Mouse (Mus musculus) kidney, adult 2 months (tissue): Measurements from ENCODE around the gene Wbp2. TPM values are rescaled to one million over a fixed set of nuclear protein-coding genes. Genes with fewer than 3 reads are reported as not detected.
A peak's percentile ranks its signal among the peaks of the same experiment; 100 is the strongest.

Source experiments
- DNase-seq: peaks from one replicate; pipeline ENCODE4 v3.0.0; 2021
- H3K27ac ChIP-seq: fragments of 200-500 bp; 2 replicates; pipeline ENCODE4 v1.5.1; 2012; ENCODE audit warnings: low read depth, low read length, control low read depth, inconsistent platforms; ENCODE audit not compliant: insufficient read depth
- H3K27me3 ChIP-seq: fragments of 200-500 bp; replicated peaks from 2 replicates; pipeline ENCODE4 v1.6.1; 2012; ENCODE audit warnings: mild to moderate bottlenecking, moderate library complexity, low read length, inconsistent platforms; ENCODE audit not compliant: control insufficient read depth, insufficient read depth
- H3K36me3 ChIP-seq: fragments of 200-500 bp; 2 replicates; pipeline ENCODE4 v1.6.1; 2012; ENCODE audit warnings: mild to moderate bottlenecking, moderate library complexity, low read length, inconsistent platforms; ENCODE audit not compliant: control insufficient read depth, insufficient read depth
- H3K4me1 ChIP-seq: fragments of 200-500 bp; 2 replicates; pipeline ENCODE4 v1.6.1; 2011; ENCODE audit warnings: low read length; ENCODE audit not compliant: control insufficient read depth, insufficient read depth
- H3K4me3 ChIP-seq: fragments of 200-500 bp; 2 replicates; pipeline ENCODE4 v1.5.1; 2011; ENCODE audit warnings: mild to moderate bottlenecking, low read depth, low read length, control low read depth; ENCODE audit not compliant: insufficient read depth
- CTCF ChIP-seq: fragments of 200-500 bp; conservative IDR thresholded peaks from 2 replicates; pipeline ENCODE4 v1.5.1; 2011; ENCODE audit warnings: low read depth, mild to moderate bottlenecking, control low read depth, low read length, moderate library complexity, mixed read lengths; ENCODE audit not compliant: insufficient read depth, insufficient read length
- POLR2A ChIP-seq: fragments of 200-500 bp; IDR thresholded peaks from one replicate; pipeline ENCODE4 v1.6.1; 2011; ENCODE audit warnings: low read depth, low read length, control low read depth
- WGBS: fragments of 180-500 bp; shearing (Covaris S2); methylation state at CpG from one replicate; pipeline ENCODE4 v1.1.7; 2018; 5-methylcytosine and 5-hydroxymethylcytosine counted together
- polyA plus RNA-seq: library from polyadenylated mRNA; depleted of rRNA; stranded (reverse); fragments of >200 nt; gene quantifications from 2 replicates; pipeline ENCODE4 v1.2.3, GENCODE M21; 2012; rRNA removed

Gene Wbp2
- polyA plus RNA-seq, 1 experiment, result 392 TPM

DNA sequence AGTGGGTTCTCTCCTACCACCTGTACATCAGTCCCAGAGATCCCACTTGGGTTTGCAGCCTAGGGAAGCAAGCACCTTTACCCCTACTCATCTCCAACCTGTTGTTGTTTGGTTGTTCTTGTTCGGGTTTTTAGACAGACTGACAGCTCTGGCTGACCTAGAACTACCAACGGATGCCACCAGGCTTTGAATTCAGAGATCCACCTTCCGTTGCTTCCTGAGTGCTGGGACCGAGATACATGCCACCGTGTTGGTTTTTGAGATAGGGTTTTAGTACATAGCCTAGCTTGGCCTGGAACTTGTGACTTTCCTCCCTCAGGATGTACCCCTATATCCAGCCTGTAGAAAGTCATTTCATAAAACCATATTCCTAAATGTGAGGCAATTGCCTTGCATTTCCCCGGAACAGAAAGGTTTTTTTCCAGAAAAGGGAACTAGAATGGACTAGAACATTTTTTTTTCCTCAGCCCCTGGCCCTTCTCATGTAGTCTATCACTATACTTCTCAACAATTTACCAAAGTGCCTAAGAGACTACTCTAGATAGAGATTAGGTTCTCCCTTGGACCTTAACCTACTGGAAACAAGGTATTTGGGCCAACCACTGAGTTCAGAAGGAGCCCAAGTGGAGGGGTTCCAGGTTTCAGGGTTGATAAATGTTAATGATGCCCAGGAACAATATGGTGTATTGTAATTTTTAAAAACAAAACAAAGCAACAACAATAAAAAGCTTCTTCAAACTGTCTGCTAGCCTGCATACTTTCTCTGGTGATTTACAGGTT, 57.5 kb downstream of the Wbp2 start:
- H3K4me3 ChIP-seq, result peak overlapping the region; percentile 60
- H3K27ac ChIP-seq, result peak overlapping the region; percentile 87

More for the DNA sequence above, 57.5 kb downstream of the Wbp2 start:
- Histone ChIP-seq H3K4me1 (peaks cover 8% of the 10 kb centered on the region; the same call in 1 of the 2 replicates), H3K27me3 (no peaks in the 10 kb centered on the region), H3K36me3 (no peaks in the 10 kb centered on the region)
- no peak for DNase-seq
- 85% methylated on average over 6 of the region's 6 CpGs for WGBS
- TF ChIP-seq POLR2A (no peak), CTCF (no peak)

Other genes starting within 250 kb of the Wbp2 start
- 104 and 132 TPM in 2 replicates for gene Myo15b, start 228.6 kb downstream of the Wbp2 start, polyA plus RNA-seq
- gene Smim5, start 187.0 kb downstream of the Wbp2 start, polyA plus RNA-seq, result 26.1 and 26.7 TPM in 2 replicates
- gene Smim6, start 175.0 kb downstream of the Wbp2 start, polyA plus RNA-seq, result 5.0 and 5.7 TPM in 2 replicates
- 20.5 and 24.1 TPM in 2 replicates for gene Sap30bp, start 153.7 kb downstream of the Wbp2 start, polyA plus RNA-seq
- gene Recql5, start 153.5 kb downstream of the Wbp2 start, polyA plus RNA-seq, result 16.9 and 18.8 TPM in 2 replicates
- 5.1 and 5.3 TPM in 2 replicates for gene Itgb4, start 112.3 kb downstream of the Wbp2 start, polyA plus RNA-seq
- 83.2 and 87.9 TPM in 2 replicates for gene Galk1, start 74.3 kb downstream of the Wbp2 start, polyA plus RNA-seq
- gene H3f3b, start 59.0 kb downstream of the Wbp2 start, polyA plus RNA-seq, result 135 and 150 TPM in 2 replicates
- 22.1 and 28.1 TPM in 2 replicates for gene Unk, start 56.7 kb downstream of the Wbp2 start, polyA plus RNA-seq
- 1.1 and 2.4 TPM in 2 replicates for gene Unc13d, start 9.0 kb downstream of the Wbp2 start, polyA plus RNA-seq
- gene Trim47, start 40.2 kb upstream of the Wbp2 start, polyA plus RNA-seq, result 34.9 and 39.6 TPM in 2 replicates
- gene Trim65, start 44.1 kb upstream of the Wbp2 start, polyA plus RNA-seq, result 9.5 and 9.6 TPM in 2 replicates
- 69.9 and 70.7 TPM in 2 replicates for gene Mrpl38, start 51.9 kb upstream of the Wbp2 start, polyA plus RNA-seq
- 24.0 TPM in 2 replicates for gene Fbf1, start 81.2 kb upstream of the Wbp2 start, polyA plus RNA-seq
- 20.1 and 21.0 TPM in 2 replicates for gene Ten1, start 111.9 kb upstream of the Wbp2 start, polyA plus RNA-seq
- gene Acox1, start 112.0 kb upstream of the Wbp2 start, polyA plus RNA-seq, result 251 and 265 TPM in 2 replicates
- gene Evpl, start 151.1 kb upstream of the Wbp2 start, polyA plus RNA-seq, result 6.8 and 7.1 TPM in 2 replicates
- gene Srp68, start 187.2 kb upstream of the Wbp2 start, polyA plus RNA-seq, result 53.7 and 53.8 TPM in 2 replicates
- gene Galr2, start 193.9 kb upstream of the Wbp2 start, polyA plus RNA-seq, result 3.3 and 5.3 TPM in 2 replicates
- 33.2 and 33.5 TPM in 2 replicates for gene Exoc7, start 220.2 kb upstream of the Wbp2 start, polyA plus RNA-seq
- 0.80 and 1.0 TPM in 2 replicates for gene Foxj1, start 248.4 kb upstream of the Wbp2 start, polyA plus RNA-seq